Comparison of ENCODE assay signal across 8 mouse cellular contexts in the genomic region with DNA sequence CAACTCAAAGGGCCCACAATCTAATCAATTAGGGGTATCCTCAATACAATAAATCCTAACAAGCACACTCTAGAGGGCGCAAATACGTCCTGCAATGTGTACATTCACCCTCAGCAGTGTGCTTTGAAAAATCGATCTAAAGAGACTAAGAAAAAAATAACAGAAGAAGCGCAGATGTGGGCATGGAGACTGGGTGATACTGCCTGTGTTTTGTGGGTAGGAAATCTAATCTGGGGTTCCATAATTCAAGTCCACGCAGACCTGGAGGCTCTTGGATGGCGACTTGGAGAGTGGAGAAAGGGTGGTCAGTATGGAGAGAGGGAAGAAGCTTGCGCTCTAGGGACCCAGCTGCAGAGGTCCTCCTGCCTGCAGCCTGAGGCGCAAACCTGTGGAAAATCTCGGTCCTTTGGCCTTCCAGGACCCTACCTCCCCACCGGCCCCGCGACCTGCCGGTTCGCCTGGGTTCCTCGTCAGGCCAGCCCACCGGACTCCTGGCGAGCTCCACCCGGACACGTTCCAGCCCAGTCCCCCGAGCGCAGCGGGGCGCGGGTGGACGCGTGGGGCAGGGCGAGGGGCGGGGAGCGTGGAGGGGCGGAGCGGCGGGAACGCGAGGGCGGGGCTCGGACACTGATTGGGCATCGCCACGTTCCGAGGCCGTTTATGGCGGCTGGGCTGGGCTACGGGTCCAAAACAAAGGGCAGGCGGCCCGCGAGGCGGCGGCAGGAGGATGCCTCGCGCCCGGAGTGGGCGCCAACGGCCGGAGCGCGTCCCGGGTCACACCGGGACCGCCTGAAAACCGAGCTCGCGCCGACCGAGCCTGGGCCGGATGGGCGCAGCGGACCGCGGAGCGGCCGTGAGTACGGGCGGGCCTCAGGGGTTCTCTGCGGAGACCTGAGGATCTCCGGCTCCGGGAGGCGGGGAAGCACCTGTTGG. TPM values are rescaled to one million over a fixed set of nuclear protein-coding genes. Genes with fewer than 3 reads are reported as not detected.
DNase-seq lines count a peak whose midpoint lies in the region; ATAC-seq and TF ChIP-seq lines count a peak whose summit lies in the region.

Gene Ypel1, plus strand, starts transcription at position 186 of the 933 bp plus-strand sequence.

- H3K36me3 ChIP-seq in hindbrain, postnatal 0 days (ENCODE audit: insufficient read depth, low read length): peaks cover 4% of the 10 kb centered on the region; the same call in 1 of the 2 replicates
- no peaks in the 10 kb centered on the region for H3K36me3 ChIP-seq in megakaryocyte, embryonic 14.5 days (replicated peaks; ENCODE audit: low read length)

- H3K4me2 ChIP-seq in hindbrain, postnatal 0 days (ENCODE audit: low read depth, low read length): peak within 1 kb of the TSS; percentile 74

- under 1% methylated on average over 68 of the region's 76 CpGs for WGBS in hindbrain, postnatal 0 days

- peak within 1 kb of the TSS; percentile 89 for H3K4me3 ChIP-seq in gastrocnemius, adult 2 months
- H3K4me3 ChIP-seq in hindbrain, postnatal 0 days (ENCODE audit: low read length): peak within 1 kb of the TSS; percentile 84
- peak within 1 kb of the TSS; percentile 92 for H3K4me3 ChIP-seq in megakaryocyte, embryonic 14.5 days (replicated peaks)

- peak within 1 kb of the TSS; percentile 83 for H3K27ac ChIP-seq in gastrocnemius, adult 2 months
- H3K27ac ChIP-seq in hindbrain, postnatal 0 days: peak within 1 kb of the TSS; percentile 84

- H3K4me1 ChIP-seq in hindbrain, postnatal 0 days (ENCODE audit: insufficient read depth, low read length): no peaks in the 10 kb centered on the region
- peaks cover 23% of the 10 kb centered on the region for H3K4me1 ChIP-seq in megakaryocyte, embryonic 14.5 days

- no peaks in the 10 kb centered on the region for H3K27me3 ChIP-seq in hindbrain, postnatal 0 days (ENCODE audit: insufficient read depth, low read length)
- peaks cover 65% of the 10 kb centered on the region for H3K27me3 ChIP-seq in megakaryocyte, embryonic 14.5 days (replicated peaks)

- TF ChIP-seq CTCF in gastrocnemius, adult 2 months (IDR thresholded peaks at IDR 0.05): no peak
- TF ChIP-seq CTCF in hindbrain, postnatal 0 days (IDR thresholded peaks at IDR 0.05; ENCODE audit: low read depth): peak; percentile 57

- peak; percentile 94 for ATAC-seq in hindbrain, postnatal 0 days

- intact Hi-C loops in gastrocnemius, adult 2 months (cut with DNase I): loop anchor here (10.0 kb wide), 1 partner anchor 145 kb away; no protein-coding TSS in a partner anchor

- H3K9ac ChIP-seq in hindbrain, postnatal 0 days (replicated peaks; ENCODE audit: low read length): peak within 1 kb of the TSS; percentile 74

- H3K9me3 ChIP-seq in hindbrain, postnatal 0 days (ENCODE audit: low read length): no peaks in the 10 kb centered on the region
- peaks cover 5% of the 10 kb centered on the region for H3K9me3 ChIP-seq in megakaryocyte, embryonic 14.5 days

- peak; percentile 53 for DNase-seq in WW6 (ENCODE audit: low read depth, low spot score)
- DNase-seq in cerebellum, postnatal 36 days: peak; percentile 85 to 87
- peak; percentile 92 for DNase-seq in gastrocnemius, adult 2 months
- peak; percentile 92 for DNase-seq in hindbrain, postnatal 0 days (ENCODE audit: low spot score)
- peak; percentile 70 to 78 for DNase-seq in left cerebral cortex, adult 8-10 months (ENCODE audit: low spot score in 2 of 2)
- DNase-seq in right cerebral cortex, postnatal 10 days (ENCODE audit: low spot score in 2 of 2): peak; percentile 91 to 92
- peak; percentile 90 for DNase-seq in urinary bladder, postnatal 14 days (ENCODE audit: low spot score)

RNA-seq across cellular contexts. Expression of gene Ypel1, which starts in this region (rescaled TPM):
- 1 to 10 TPM in 1 of 2 experiments, under 1 TPM in 1; 0.43 to 1.5 TPM for total RNA-seq in gastrocnemius, adult 2 months (2021)
- total RNA-seq in hindbrain, postnatal 0 days (2014; rRNA removed): 39.8 and 41.9 TPM in 2 replicates
- 66.3 and 66.8 TPM in 2 replicates for polyA plus RNA-seq in hindbrain, postnatal 0 days (2015; fragmentation: Nextera tagmentation; extraction: Ambion mirVana)
- total RNA-seq in left cerebral cortex, adult 8-10 months (2022): 10 to 100 TPM; 25.1 to 29.2 (median 27.1) TPM
- 0.18 TPM in 1 of 2 replicates, not detected in the other for polyA plus RNA-seq in megakaryocyte, embryonic 14.5 days (2012; ENCODE audit: insufficient read depth, low replicate concordance)

Comparison
In these comparisons a context has a peak if more than half of its experiments do, and no peak if none do; other contexts are left out.
1. Peak in every context shown above with its lines: DNase-seq, ATAC-seq, H3K4me3 ChIP-seq and H3K27ac ChIP-seq.
2. RNA of gene Ypel1 (total RNA-seq): 39.8 to 41.9 TPM in hindbrain, postnatal 0 days and 25.1 to 29.2 TPM in left cerebral cortex, adult 8-10 months; 0.43 to 1.5 TPM in gastrocnemius, adult 2 months; every median in the first group is over 10 times any median in the second.
3. RNA of gene Ypel1 (polyA plus RNA-seq): 66.3 to 66.8 TPM in hindbrain, postnatal 0 days; 0.18 TPM in megakaryocyte, embryonic 14.5 days; every median in the first group is over 10 times any median in the second.